Mouse (Mus musculus) megakaryocyte, embryonic 14.5 days (primary cell): ENCODE data around the gene Akap13.

ENCODE experiments used
- FLI1 ChIP-seq: IDR thresholded peaks from 2 replicates; pipeline ENCODE4 v1.6.1; 2012; ENCODE audit warnings: low read length, inconsistent platforms, mixed read lengths
- GATA1 ChIP-seq: IDR thresholded peaks from 3 replicates; pipeline ENCODE4 v1.6.1; 2012; ENCODE audit warnings: mixed read lengths, low read length, inconsistent platforms, borderline replicate concordance

DNA sequence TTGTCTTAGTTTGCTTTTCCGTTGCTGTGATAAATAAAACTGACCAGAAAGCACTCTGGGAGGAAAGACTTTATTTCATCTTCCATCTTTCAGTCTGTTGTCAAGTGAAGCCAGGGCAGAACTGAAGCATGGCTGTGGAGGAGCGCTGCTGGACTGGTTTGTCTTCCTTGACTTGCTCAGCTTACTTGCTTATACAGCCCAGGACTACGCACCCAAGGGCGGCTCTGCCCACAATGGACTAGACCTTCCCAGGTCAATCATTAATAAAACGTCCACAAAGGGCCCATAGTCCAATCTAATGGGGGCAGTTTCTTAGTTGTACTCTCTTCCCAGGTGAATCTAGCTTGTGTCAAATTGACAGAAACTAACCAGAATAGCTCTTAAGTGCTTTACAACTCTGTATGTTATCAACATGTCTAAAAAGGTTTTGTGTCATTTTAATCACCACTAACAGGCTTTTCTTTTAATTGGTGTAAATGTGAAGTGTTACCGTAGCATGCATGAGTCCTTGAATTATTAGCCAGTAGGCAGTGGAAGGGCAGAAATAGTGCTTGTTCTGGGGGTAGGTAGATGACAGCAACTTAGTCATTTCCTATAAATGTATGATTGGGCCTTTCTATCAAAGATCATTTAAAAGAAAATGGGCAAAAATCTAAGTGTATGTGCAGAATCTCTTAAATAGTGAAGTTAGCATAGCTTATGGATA, 25.5 kb downstream of the Akap13 start:
- no peak for TF ChIP-seq GATA1
- TF ChIP-seq FLI1: no peak
